Mouse (Mus musculus) retina, embryonic 14.5 days (tissue): Measurements from ENCODE around the gene Trmt11.
"Not testable (repeated sequence)": the region's sequence is repeated elsewhere in the genome, so short reads cannot be mapped to it uniquely, and the experiment has no call there.

ENCODE experiments used
- DNase-seq: peaks from one replicate; pipeline ENCODE4 v3.0.0-alpha.2; 2015; ENCODE audit warnings: low spot score

Trmt11 gene

DNA sequence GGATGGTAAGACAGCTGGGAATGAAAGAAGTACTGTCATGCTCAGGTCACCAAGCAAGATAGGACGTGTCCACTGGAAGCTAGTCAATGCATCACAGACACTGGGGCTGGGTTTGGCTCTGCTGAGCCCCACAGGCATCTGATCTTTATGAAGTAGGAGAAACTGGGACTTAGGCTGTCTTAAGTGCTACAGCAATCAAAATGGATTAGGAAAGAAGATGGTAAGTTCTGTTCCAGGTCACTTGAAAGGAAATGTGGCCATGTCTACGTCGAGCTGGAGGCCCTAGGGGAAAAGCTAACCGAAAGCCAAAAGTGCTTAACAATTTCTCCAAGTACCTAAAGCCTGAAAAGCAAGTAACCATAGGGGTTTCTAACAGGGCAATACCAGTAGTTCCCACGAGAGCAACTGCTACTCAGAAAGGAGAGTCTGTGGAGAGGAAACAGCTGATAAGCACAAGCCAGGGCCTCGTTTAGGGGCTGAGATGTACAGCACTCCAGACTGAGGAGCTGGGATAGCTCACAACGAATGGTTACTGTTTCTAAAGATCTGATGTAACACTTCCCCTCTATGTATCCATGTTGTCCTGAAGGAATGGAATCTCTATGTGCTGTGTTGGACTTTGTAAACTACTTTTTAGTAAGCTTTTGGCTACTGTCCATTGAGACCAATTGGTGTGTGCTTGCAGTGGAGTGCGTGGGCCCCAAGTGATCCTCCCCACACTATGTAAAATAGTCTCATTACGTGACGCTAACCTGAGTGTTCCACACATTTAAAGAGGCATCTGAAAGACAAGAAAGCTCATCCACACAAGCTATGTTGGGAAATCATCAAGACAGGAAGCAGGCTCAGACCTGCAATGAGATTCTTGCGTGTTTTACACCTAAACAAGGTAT lies 44.6 kb downstream of the Trmt11 start:
- no peak for DNase-seq

DNA sequence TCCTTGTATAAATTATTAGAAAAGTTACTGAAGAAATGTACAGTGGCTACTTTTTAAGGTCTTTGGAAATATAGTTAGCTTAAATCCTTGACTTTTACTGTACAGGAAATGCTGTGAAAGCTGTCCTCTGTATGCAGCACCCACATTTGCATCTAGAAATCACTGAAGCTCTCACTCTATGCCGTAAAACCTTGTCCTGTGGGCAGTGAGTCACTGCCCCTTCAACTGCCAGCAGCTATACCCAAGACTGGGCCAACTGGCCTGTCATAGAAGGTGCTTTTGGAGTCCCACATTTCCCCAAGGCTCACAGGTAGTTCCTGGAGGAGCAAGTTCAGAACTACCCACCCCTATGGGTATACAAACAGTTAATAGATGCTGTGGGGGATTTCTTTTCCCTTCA lies 48.2 kb downstream of the Trmt11 start:
- DNase-seq: no peak

DNA sequence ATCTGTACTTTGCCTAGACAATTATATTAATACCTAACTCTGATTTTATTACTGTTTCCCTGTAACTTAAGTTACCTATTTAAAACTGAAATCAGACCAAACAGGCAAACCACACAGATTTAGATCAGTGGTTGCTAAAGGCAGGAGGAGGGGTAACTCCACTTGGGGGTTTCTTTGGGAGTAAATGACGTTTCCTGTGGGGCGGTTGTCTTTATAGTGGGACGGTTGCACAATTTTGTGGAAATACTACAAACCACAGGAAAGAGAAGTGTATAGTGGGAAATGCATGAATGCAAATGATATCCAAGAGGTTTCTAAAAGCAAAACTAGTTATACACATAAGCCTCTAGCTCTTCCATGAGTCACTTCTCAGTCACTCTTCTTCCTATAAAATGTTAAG lies 50.6 kb downstream of the Trmt11 start:
- DNase-seq: no peak

DNA sequence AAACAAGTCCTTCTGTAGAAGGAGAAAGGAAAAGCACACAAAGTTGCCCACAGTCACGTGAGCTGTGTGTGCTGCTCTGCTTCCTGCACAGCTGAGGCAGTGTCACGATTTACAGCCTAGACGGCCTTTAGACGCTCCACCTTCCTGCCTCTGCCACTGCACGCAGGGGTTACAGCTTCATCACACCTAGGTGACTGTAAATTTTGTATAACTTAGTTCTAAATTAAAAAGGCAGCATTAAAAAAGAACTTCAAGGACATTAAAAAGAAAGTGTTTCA lies 62.1 kb downstream of the Trmt11 start:
- no peak for DNase-seq

DNA sequence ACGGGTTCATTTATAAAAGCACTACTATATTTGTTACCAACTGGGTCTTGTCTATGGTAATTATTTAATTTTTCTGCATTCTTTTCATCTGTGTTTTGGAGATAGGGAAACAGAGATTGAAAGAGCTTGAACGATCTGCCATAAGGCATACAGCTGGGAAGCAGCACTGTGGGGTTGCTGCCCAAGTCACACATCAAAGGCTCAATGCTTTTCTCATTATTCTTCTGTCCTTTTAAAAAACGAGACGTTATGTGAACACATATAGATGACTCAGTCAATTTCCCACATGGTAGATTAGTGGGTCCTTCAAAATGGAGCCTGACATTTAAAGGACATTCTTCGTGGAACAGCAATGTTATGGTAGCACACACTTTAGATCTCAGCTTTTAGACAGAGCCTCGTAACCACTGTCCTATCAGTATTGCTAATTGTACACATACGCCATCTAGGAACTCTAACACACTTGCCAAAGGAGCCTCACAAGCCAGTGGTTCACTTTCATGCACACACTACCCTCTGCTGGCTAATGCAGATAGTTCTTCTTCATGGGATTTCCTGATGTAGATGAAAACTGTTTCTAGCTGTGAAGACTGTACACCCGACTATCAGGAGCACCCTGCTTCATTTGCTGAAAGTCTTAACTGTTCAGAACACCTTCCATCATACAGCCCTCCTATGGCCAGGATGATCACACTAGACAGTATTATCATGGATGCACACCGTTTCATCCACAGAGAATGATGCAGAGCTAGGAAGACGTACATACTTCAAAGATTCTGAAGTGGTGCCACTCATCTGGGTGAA lies 62.6 kb downstream of the Trmt11 start:
- DNase-seq: peak; percentile 28

DNA sequence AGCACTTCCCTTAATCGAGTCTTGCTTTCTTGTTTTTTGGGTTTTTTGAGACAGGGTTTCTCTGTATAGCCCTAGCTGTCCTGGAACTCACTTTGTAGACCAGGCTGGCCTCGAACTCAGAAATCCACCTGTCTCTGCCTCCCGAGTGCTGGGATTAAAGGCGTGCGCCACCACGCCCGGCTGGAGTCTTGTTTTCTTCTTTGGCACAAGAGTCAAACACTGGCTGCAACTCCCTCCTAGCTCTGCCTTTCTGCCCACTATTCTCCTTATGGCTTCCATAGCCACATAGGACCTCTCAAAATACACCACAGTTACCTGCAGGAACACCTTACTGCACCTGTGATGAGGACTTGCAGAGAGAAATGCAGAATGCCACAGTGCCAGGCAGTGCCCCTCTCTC lies 64.6 kb downstream of the Trmt11 start:
- not testable (repeated sequence) for DNase-seq

DNA sequence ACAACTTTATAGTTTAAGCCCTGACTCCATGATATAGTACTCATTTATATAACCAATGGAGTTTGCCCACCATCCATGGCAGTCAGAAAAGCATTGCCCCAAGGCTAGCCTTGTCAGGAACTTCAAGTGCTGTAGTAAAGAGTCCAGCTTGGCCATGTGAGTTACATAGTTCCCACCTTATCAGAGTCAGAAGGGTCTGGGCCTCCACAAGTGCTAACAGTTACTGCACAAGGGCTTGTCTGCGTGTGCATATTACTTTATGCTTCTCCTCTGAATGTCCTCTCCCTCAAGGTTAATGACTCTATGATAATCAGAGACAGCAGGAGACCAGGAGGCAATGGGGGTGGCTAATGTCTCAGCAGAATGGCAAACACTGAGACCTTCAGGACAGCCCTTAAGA lies 73.4 kb downstream of the Trmt11 start:
- no peak for DNase-seq

DNA sequence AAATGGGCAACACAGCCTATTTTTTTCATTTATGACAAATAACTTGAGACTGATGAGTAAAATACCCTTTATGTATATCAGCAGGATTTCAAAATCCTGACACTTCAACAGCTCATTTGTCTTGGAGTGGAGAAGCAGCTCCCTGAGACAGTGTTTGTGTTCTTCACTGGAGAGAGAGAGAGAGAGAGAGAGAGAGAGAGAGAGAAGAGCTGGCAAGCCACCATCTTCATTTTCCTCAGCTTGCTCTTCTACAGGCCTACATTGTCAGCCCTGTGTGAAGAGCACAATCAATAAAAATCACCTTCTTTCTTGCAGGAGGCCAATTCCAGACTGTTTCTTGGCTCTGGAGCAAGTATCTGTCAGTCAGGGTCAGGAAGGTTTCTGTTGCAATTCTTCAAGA lies 78.8 kb downstream of the Trmt11 start:
- no peak for DNase-seq

DNA sequence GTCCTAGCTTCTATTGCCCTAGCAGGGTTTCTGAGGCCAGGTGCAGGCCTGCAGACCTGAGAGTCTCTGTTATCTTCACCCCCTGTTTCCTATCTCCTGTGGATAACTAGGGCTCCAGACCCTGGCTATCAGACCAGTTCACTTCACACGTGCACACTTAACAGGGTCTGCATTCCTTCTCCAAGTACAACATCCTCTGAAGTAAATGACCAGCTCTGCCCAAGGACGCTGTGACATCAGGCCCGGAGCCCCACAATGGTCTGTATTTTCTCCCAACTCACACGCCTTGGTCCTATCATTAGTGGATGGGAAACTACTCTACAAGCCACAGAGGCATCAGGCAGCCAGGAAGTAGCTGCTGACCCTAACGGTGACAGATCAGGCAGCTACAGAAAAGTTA lies 81.4 kb downstream of the Trmt11 start:
- DNase-seq: no peak

DNA sequence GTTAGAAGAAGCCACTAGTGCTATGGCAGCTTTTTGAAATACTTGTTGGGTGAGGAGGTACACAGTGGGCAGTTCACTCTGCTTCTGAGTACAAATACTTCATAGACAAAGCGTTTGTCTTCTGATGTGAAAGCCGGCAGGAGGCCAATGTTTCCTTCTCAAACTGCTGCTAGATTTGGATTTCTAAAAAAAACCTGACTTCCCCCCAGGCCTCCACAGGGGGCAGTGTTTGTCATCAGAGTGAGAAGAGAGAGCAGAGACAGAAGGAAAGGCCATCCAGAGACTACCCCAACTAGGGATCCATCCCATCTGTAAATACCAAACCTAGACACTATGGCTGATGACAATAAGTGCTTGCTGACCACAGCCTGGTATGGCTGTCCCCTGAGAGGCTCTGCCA lies 83.3 kb downstream of the Trmt11 start:
- DNase-seq: no peak

DNA sequence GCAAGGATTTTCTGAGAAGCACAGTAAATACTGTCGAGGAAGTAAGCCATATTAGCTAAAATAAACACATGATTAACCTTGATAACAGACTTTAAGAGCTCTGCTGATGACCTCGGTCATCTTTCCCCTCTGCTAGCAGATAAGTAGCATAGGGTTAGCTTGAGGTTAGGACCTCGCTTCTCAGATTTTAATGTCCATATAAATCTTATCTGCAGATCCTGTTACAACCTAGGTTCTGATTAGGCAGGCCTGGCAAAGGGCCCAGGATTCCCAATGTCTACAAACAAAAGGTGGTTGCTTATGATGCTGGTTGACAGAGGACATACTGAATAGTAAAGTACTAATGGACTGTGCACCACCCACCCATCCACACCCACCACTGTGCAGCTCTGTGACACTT lies 83.8 kb downstream of the Trmt11 start:
- no peak for DNase-seq

DNA sequence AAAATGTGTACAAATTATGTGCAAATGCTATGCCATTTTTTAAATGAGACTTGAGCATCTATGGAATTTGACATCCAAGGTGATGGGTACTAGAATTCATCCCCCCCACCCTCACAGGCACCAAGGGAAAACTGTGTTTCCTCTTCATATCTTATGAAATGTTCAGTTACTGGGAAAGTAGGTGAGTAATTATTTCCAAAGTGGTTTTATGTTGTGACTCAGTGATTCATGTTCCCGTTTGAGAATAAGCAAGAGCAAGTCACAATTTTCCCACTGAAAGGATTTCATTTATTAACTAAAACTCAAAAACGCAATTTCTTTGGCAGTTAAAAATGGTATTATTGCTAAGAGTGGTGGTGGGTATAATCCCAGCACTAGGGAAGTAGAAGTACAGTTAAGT lies 95.8 kb downstream of the Trmt11 start:
- no peak for DNase-seq

DNA sequence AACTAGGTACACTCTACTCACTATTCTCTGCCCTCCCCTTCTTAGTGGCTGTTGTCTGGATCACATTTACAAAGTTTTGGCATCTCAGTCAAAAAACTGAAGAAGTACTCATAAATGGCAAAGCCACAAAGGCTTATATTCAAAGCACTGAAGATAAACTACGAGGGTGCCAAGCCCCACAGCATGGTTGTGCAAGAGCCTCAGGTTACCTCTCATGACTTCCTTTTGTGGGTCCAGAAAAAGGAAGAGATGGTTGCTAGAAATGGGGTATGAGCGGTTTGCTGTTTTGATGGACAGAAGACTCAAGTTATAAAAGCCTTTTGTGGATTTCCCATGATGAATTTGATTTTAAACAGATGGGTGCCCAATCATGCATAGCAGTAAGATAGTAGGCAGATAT lies 97.4 kb downstream of the Trmt11 start:
- DNase-seq: no peak

DNA sequence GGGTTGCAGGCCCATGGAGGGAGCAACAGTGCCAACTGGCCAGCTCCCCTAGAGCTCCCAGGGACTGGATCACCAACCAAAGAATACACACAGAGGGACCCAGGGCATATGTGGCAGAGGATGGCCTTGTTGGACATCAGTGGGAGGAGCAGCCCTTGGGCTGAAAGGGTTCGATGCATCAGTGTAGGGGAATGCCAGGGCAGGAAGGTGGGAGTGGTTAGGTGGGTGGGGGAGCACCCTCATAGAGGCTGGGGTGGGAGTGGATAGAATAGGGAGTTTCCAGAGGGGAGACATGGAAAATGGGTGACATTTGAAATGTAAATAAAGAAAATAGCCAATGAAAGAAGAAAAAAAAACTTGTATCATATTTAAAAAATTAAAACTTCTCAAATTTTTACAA lies 97.8 kb downstream of the Trmt11 start:
- DNase-seq: no peak

DNA sequence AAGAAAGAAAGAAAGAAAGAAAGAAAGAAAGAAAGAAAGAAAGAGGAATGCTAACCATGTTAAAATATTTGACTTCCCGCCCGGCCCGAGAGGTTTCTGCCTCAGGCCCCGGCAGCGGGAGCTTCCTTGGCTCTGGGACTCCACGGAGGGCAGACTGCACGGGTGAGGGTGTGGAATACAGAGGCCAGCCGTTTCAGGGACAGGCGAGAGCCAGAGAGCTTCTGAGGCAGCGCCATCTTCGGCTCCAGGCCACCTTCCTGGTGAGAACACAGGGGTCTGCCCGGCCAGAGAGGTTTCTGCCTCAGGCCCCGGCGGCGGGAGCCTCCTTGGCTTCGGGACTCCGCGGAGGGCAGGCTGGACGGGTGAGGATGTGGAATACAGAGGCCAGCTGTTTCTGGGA lies 102.3 kb downstream of the Trmt11 start:
- not testable (repeated sequence) for DNase-seq
